ENCODE assay signal across 23 mouse cellular contexts in genomic region chr14:80249882-80250281, GRCm38 (mm10).
DNase-seq lines count a peak whose midpoint lies in the region; ATAC-seq and TF ChIP-seq lines count a peak whose summit lies in the region.
"Had no signal": no experiment of that assay in that cellular context is flagged by ENCODE, and none has a peak within 500 bp of the region (broad histone marks: within the 10 kb centered on the region; RNA-seq: fewer than 3 reads in every experiment).

No protein-coding gene starts in this region.

- no peak overlapping the region for H3K9ac ChIP-seq in forebrain, embryonic 16.5 days (replicated peaks; ENCODE audit: low read depth, low read length)
- H3K9ac ChIP-seq in hindbrain, embryonic 16.5 days (ENCODE audit: low read depth, low read length), result no peak overlapping the region
- H3K9ac ChIP-seq: embryonic facial prominence, embryonic 15.5 days; heart, embryonic 12.5 days; hindbrain, embryonic 14.5 days had no signal

- no peak for TF ChIP-seq CTCF in layer of hippocampus, adult 2 months (conservative IDR thresholded peaks at IDR 0.05)

- no peak for DNase-seq in forebrain, embryonic 10.5 days (ENCODE audit: extremely low spot score, low spot score)
- DNase-seq in layer of hippocampus, adult 2 months (ENCODE audit: low spot score in 2 of 2), result peak in 1 of 2 experiments; percentile 78
- DNase-seq in layer of hippocampus, postnatal 36 days, result no peak
- peak; percentile 51 for DNase-seq in right cerebral cortex, adult 18-20 months
- no peak for DNase-seq in right cerebral cortex, postnatal 14 days
- DNase-seq: adrenal gland, postnatal 14 days; B cell, adult 2 months; cerebellum, adult 11 months; cerebellum, adult 8-10 months; cerebellum, postnatal 14 days; embryo, embryonic 11 days; gastrocnemius, adult 2 months; gastrocnemius, postnatal 25 days had no signal

- H3K4me3 ChIP-seq in forebrain, embryonic 16.5 days (replicated peaks; ENCODE audit: low read length), result no peak overlapping the region
- no peak overlapping the region for H3K4me3 ChIP-seq in forebrain, embryonic 10.5 days
- H3K4me3 ChIP-seq in layer of hippocampus, adult 2 months, result no peak overlapping the region
- H3K4me3 ChIP-seq in hindbrain, embryonic 16.5 days (ENCODE audit: low read length), result no peak overlapping the region
- H3K4me3 ChIP-seq: embryonic facial prominence, embryonic 15.5 days; erythroblast, embryonic 14.5 days; gastrocnemius, adult 2 months; heart, embryonic 12.5 days; hindbrain, embryonic 10.5 days had no signal

- no peaks in the 10 kb centered on the region for H3K9me3 ChIP-seq in forebrain, embryonic 16.5 days (ENCODE audit: control insufficient read depth, low read length)
- no peaks in the 10 kb centered on the region for H3K9me3 ChIP-seq in forebrain, embryonic 10.5 days
- no peaks in the 10 kb centered on the region for H3K9me3 ChIP-seq in hindbrain, embryonic 16.5 days (ENCODE audit: control insufficient read depth, low read length)
- H3K9me3 ChIP-seq: embryonic facial prominence, embryonic 15.5 days; heart, embryonic 12.5 days; hindbrain, embryonic 10.5 days had no signal

- H3K36me3 ChIP-seq in forebrain, embryonic 16.5 days (ENCODE audit: control insufficient read depth, insufficient read depth), result no peaks in the 10 kb centered on the region
- no peaks in the 10 kb centered on the region for H3K36me3 ChIP-seq in forebrain, embryonic 10.5 days (replicated peaks)
- H3K36me3 ChIP-seq in hindbrain, embryonic 16.5 days (ENCODE audit: control insufficient read depth, insufficient read depth, low read length), result no peaks in the 10 kb centered on the region
- H3K36me3 ChIP-seq: embryonic facial prominence, embryonic 15.5 days; G1E; heart, embryonic 12.5 days; hindbrain, embryonic 10.5 days had no signal

- no peak overlapping the region for H3K4me2 ChIP-seq in forebrain, embryonic 16.5 days (ENCODE audit: low read length)
- no peak overlapping the region for H3K4me2 ChIP-seq in hindbrain, embryonic 16.5 days (ENCODE audit: low read length)
- H3K4me2 ChIP-seq: embryonic facial prominence, embryonic 15.5 days; heart, embryonic 12.5 days; hindbrain, embryonic 14.5 days had no signal

- H3K27me3 ChIP-seq in forebrain, embryonic 16.5 days (replicated peaks; ENCODE audit: control insufficient read depth, insufficient read depth, low read length), result no peaks in the 10 kb centered on the region
- H3K27me3 ChIP-seq in forebrain, embryonic 10.5 days (ENCODE audit: poor library complexity, severe bottlenecking), result no peaks in the 10 kb centered on the region
- no peaks in the 10 kb centered on the region for H3K27me3 ChIP-seq in hindbrain, embryonic 16.5 days (replicated peaks; ENCODE audit: control insufficient read depth, insufficient read depth, low read length)
- H3K27me3 ChIP-seq: embryonic facial prominence, embryonic 15.5 days; heart, embryonic 12.5 days had no signal

- H3K27ac ChIP-seq in forebrain, embryonic 16.5 days (ENCODE audit: low read length), result no peak overlapping the region
- no peak overlapping the region for H3K27ac ChIP-seq in forebrain, embryonic 10.5 days
- peak overlapping the region; percentile 89 for H3K27ac ChIP-seq in layer of hippocampus, adult 2 months
- no peak overlapping the region for H3K27ac ChIP-seq in hindbrain, embryonic 16.5 days (ENCODE audit: low read depth, low read length)
- H3K27ac ChIP-seq: embryonic facial prominence, embryonic 15.5 days; gastrocnemius, adult 2 months; hindbrain, embryonic 10.5 days; hindbrain, embryonic 14.5 days had no signal

- peak; percentile 29 for ATAC-seq in forebrain, embryonic 16.5 days
- no peak for ATAC-seq in hindbrain, embryonic 16.5 days
- ATAC-seq: CD4-positive, CD25-positive, alpha-beta regulatory T cell, adult 4 months; intestine, embryonic 16.5 days had no signal

- H3K4me1 ChIP-seq in forebrain, embryonic 16.5 days (replicated peaks; ENCODE audit: control insufficient read depth, insufficient read depth, low read length), result peaks cover 15% of the 10 kb centered on the region
- no peaks in the 10 kb centered on the region for H3K4me1 ChIP-seq in forebrain, embryonic 10.5 days
- no peaks in the 10 kb centered on the region for H3K4me1 ChIP-seq in hindbrain, embryonic 16.5 days (ENCODE audit: control insufficient read depth, insufficient read depth, low read depth, low read length)
- H3K4me1 ChIP-seq: embryonic facial prominence, embryonic 15.5 days; heart, embryonic 12.5 days; hindbrain, embryonic 10.5 days had no signal

- WGBS in forebrain, embryonic 16.5 days, result 57% methylated on average over 1 of the region's 1 CpGs
- WGBS in forebrain, embryonic 10.5 days, result 87% methylated on average over 1 of the region's 1 CpGs
- 85% methylated on average over 1 of the region's 1 CpGs for WGBS in hindbrain, embryonic 16.5 days
